Mouse (Mus musculus) heart, adult 2 months (tissue): ENCODE data around the gene Phf5a.

Experiments
- CTCF ChIP-seq: fragments of 200-600 bp; IDR thresholded peaks from 2 replicates; pipeline ENCODE4 v1.8.1; 2022; ENCODE audit warnings: antibody characterized with exemption, mild to moderate bottlenecking, moderate library complexity
- EP300 ChIP-seq: fragments of 200-500 bp; IDR thresholded peaks from 2 replicates; pipeline ENCODE4 v1.6.1; 2011; ENCODE audit warnings: low read depth, low read length, control low read depth; ENCODE audit not compliant: insufficient read depth

DNA sequence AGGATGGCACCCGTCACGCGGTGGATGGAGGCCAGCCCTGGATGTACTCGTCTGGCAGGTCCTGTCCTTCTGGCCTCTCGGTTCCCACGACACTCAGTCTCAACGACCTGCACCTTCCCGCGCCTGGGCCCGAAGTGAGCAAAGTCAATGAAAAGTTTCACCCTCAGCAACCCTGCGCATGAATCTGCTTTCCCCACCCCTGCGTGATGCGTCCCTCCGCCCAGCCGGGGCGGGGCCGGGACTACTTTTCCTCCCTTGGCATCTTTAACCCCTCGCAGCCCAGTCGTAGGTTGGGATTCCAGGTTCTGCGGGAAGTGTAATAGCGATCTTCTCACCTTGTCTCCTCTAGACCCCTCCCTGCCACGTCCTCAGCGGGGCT, 13.6 kb downstream of the Phf5a start:
- TF ChIP-seq EP300: peak; percentile 100
- no peak for TF ChIP-seq CTCF
